Mouse (Mus musculus): ENCODE measurements around the gene Olfr143. TPM values are rescaled to one million over a fixed set of nuclear protein-coding genes. Genes with fewer than 3 reads are reported as not detected.

The Olfr143 gene
- polyA plus RNA-seq (2016; fragmentation: Nextera tagmentation; extraction: Ambion mirVana), result not detected in 2 replicates

DNA sequence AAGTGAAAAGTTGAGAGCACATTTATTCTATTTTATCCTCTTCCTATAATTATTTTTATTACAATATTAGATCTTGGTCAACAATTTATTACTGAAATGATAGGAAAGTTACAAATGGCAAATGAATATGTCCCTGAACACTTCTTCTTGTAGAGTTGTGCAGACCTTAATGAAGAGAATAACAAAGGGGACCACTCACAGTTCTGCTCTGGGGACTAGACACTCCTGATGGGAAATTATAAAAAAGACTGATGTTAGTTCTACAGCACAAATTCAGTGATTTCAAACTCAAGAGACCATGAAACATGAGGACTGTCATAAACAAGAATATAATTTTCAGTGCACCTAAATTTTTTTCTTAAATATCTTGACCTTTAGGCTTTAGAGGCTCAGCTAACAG, at the start of gene Olfr143:
TSS of gene Olfr143 (plus strand) at position 301 of the 400 bp plus-strand sequence.
- Histone ChIP-seq H3K4me1 (no peaks in the 10 kb centered on the region), H3K4me3 (no peak within 1 kb of the TSS), H3K36me3 (replicated peaks) (no peaks in the 10 kb centered on the region), H3K27ac (no peak within 1 kb of the TSS), H3K27me3 (ENCODE audit: poor library complexity, severe bottlenecking) (no peaks in the 10 kb centered on the region), H3K9me3 (no peaks in the 10 kb centered on the region)
- DNase-seq (ENCODE audit: extremely low spot score, low spot score), result no peak

DNA sequence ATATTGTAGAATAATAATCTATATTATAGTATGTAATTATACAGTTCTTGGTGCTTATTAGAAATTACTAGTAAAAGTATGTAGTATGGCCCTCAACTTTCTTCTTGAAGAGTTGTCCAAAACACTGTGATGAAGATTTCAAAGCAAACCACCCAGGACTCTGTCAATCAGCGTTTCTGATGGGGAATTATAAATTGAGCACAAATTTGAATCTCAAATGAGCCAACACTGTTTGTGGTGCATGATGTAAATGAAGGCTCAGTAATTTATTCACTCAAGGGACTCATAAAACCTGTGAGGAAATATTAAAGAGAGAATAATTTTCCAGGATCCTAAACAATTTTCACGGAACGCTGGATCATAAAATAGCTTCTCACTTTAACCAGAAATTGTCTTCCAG, 44.5 kb upstream of the Olfr143 start, which contains the start of gene Olfr893:
TSS of gene Olfr893 (plus strand) at position 301 of the 400 bp plus-strand sequence.
- Histone ChIP-seq H3K9me3 (no peaks in the 10 kb centered on the region; the same call in 1 of the 2 replicates), H3K36me3 (replicated peaks) (no peaks in the 10 kb centered on the region), H3K4me3 (no peak within 1 kb of the TSS), H3K27ac (no peak within 1 kb of the TSS), H3K4me1 (no peaks in the 10 kb centered on the region), H3K27me3 (ENCODE audit: poor library complexity, severe bottlenecking) (no peaks in the 10 kb centered on the region)
- no peak for DNase-seq (ENCODE audit: extremely low spot score, low spot score)
- 93% methylated on average over 3 of the region's 3 CpGs for WGBS

DNA sequence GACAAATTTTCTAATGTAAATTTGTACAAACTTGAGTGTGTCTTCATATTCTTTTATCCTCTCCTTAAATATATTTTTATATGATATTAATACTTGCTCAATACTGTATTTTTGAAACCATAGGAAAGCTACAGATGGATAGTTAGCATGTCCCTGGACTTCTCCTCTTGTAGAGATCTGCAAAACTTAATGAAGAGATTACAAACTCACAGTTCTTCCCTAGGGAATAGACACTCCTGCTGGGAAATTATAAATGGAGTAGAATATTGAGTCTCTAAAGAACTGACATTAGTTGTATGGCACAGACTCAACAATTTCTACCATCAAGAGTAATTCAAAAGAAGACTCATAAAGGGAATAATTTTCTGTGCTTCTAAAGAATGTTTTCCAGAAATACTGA, 34.8 kb upstream of the Olfr143 start, which contains the start of gene Olfr894:
TSS of gene Olfr894 (plus strand) at position 301 of the 400 bp plus-strand sequence.
- no peaks in the 10 kb centered on the region for H3K36me3 ChIP-seq (replicated peaks)
- no peak within 1 kb of the TSS for H3K27ac ChIP-seq
- H3K4me3 ChIP-seq, result no peak within 1 kb of the TSS
- no peaks in the 10 kb centered on the region for H3K4me1 ChIP-seq
- no peaks in the 10 kb centered on the region for H3K27me3 ChIP-seq (ENCODE audit: poor library complexity, severe bottlenecking)
- H3K9me3 ChIP-seq, result no peaks in the 10 kb centered on the region
- DNase-seq (ENCODE audit: extremely low spot score, low spot score), result no peak

DNA sequence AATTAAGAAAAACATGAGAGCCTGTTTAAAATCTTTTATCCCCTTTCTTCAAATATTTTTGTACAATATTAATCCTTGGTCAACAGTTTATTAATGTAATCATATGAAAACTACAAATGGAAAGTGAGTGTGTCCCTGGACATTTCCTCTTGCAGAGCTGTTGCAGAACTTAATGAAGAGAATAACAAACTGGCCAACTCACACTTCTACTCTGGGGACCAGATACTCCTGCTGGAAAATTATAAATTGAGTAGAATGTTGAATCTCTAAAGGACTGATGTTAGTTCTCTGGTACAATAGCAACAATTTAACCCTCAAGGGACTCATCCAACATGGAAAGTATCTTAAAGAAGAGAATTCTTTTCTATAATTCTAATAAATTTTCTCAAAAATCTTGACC, 15.0 kb downstream of the Olfr143 start, which contains the start of gene Olfr895:
TSS of gene Olfr895 (plus strand) at position 301 of the 400 bp plus-strand sequence.
- no peaks in the 10 kb centered on the region for H3K9me3 ChIP-seq
- DNase-seq (ENCODE audit: extremely low spot score, low spot score), result no peak
- H3K27ac ChIP-seq, result no peak within 1 kb of the TSS
- H3K4me1 ChIP-seq, result no peaks in the 10 kb centered on the region
- no peaks in the 10 kb centered on the region for H3K27me3 ChIP-seq (ENCODE audit: poor library complexity, severe bottlenecking)
- H3K36me3 ChIP-seq (replicated peaks), result no peaks in the 10 kb centered on the region
- H3K4me3 ChIP-seq, result no peak within 1 kb of the TSS

DNA sequence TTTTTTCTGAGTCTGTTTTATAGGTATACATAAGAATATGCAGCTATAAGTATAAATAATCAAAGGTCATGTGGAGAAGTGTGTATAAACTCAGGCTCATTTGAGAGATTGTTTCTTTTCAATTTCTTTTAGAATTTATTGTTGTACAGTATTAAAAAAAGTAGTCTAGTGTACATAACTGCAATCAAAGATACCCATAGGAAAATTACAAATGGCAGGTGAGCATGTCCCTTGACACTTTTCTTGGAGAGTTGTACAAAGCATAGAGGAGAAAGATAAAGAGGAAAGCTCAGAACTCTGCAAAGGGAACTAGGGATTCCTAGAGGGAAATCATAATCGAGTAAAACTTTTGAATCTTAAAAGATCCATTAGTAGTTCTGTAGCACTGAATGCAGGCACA, 38.2 kb downstream of the Olfr143 start, which contains the start of gene Olfr896-ps1:
TSS of gene Olfr896-ps1 (plus strand) at position 301 of the 400 bp plus-strand sequence.
- WGBS, result 85% methylated on average over 1 of the region's 1 CpGs
- no peak within 1 kb of the TSS for H3K27ac ChIP-seq

More for the DNA sequence above, 38.2 kb downstream of the Olfr143 start, which contains the start of gene Olfr896-ps1:
- no peaks in the 10 kb centered on the region for H3K36me3 ChIP-seq (replicated peaks)
- no peaks in the 10 kb centered on the region for H3K9me3 ChIP-seq
- no peaks in the 10 kb centered on the region for H3K27me3 ChIP-seq (ENCODE audit: poor library complexity, severe bottlenecking)
- no peak within 1 kb of the TSS for H3K4me3 ChIP-seq
- no peak for DNase-seq (ENCODE audit: extremely low spot score, low spot score)
- H3K4me1 ChIP-seq, result no peaks in the 10 kb centered on the region

Other genes with a start within 250 kb of the Olfr143 start
- not detected in 2 replicates for gene Olfr883, start 227.0 kb upstream of the Olfr143 start, polyA plus RNA-seq (2016; fragmentation: Nextera tagmentation; extraction: Ambion mirVana)
- not detected in 2 replicates for gene Olfr884, start 206.2 kb upstream of the Olfr143 start, polyA plus RNA-seq (2016; fragmentation: Nextera tagmentation; extraction: Ambion mirVana)
- gene Olfr885, start 191.5 kb upstream of the Olfr143 start, polyA plus RNA-seq (2016; fragmentation: Nextera tagmentation; extraction: Ambion mirVana), result not detected in 2 replicates
- not detected in 2 replicates for gene Olfr887, start 168.7 kb upstream of the Olfr143 start, polyA plus RNA-seq (2016; fragmentation: Nextera tagmentation; extraction: Ambion mirVana)
- gene Olfr888, start 144.6 kb upstream of the Olfr143 start, polyA plus RNA-seq (2016; fragmentation: Nextera tagmentation; extraction: Ambion mirVana), result not detected in 2 replicates
- 0.16 and 0.19 TPM in 2 replicates for gene Olfr889, start 137.6 kb upstream of the Olfr143 start, polyA plus RNA-seq (2016; fragmentation: Nextera tagmentation; extraction: Ambion mirVana)
- not detected in 2 replicates for gene Olfr890, start 110.3 kb upstream of the Olfr143 start, polyA plus RNA-seq (2016; fragmentation: Nextera tagmentation; extraction: Ambion mirVana)
- not detected in 2 replicates for gene Olfr891, start 72.0 kb upstream of the Olfr143 start, polyA plus RNA-seq (2016; fragmentation: Nextera tagmentation; extraction: Ambion mirVana)
- not detected in 2 replicates for gene Olfr893, start 44.4 kb upstream of the Olfr143 start, polyA plus RNA-seq (2016; fragmentation: Nextera tagmentation; extraction: Ambion mirVana)
- gene Olfr894, start 34.7 kb upstream of the Olfr143 start, polyA plus RNA-seq (2016; fragmentation: Nextera tagmentation; extraction: Ambion mirVana), result not detected in 2 replicates
- not detected in 2 replicates for gene Olfr895, start 15.1 kb downstream of the Olfr143 start, polyA plus RNA-seq (2016; fragmentation: Nextera tagmentation; extraction: Ambion mirVana)
- gene Olfr896-ps1, start 38.3 kb downstream of the Olfr143 start, polyA plus RNA-seq (2016; fragmentation: Nextera tagmentation; extraction: Ambion mirVana), result not detected in 2 replicates
- not detected in 2 replicates for gene Olfr25, start 76.3 kb downstream of the Olfr143 start, polyA plus RNA-seq (2016; fragmentation: Nextera tagmentation; extraction: Ambion mirVana)
- not detected in 2 replicates for gene Olfr898, start 95.6 kb downstream of the Olfr143 start, polyA plus RNA-seq (2016; fragmentation: Nextera tagmentation; extraction: Ambion mirVana)
- gene Olfr250, start 114.1 kb downstream of the Olfr143 start, polyA plus RNA-seq (2016; fragmentation: Nextera tagmentation; extraction: Ambion mirVana), result not detected in 2 replicates
- gene Olfr251, start 124.3 kb downstream of the Olfr143 start, polyA plus RNA-seq (2016; fragmentation: Nextera tagmentation; extraction: Ambion mirVana), result not detected in 2 replicates
- gene Olfr147, start 148.9 kb downstream of the Olfr143 start, polyA plus RNA-seq (2016; fragmentation: Nextera tagmentation; extraction: Ambion mirVana), result not detected in 2 replicates
- gene Olfr901, start 176.7 kb downstream of the Olfr143 start, polyA plus RNA-seq (2016; fragmentation: Nextera tagmentation; extraction: Ambion mirVana), result not detected in 2 replicates
- not detected in 2 replicates for gene Olfr902, start 194.9 kb downstream of the Olfr143 start, polyA plus RNA-seq (2016; fragmentation: Nextera tagmentation; extraction: Ambion mirVana)
- not detected in 2 replicates for gene Olfr904, start 210.4 kb downstream of the Olfr143 start, polyA plus RNA-seq (2016; fragmentation: Nextera tagmentation; extraction: Ambion mirVana)
- gene Olfr905, start 218.3 kb downstream of the Olfr143 start, polyA plus RNA-seq (2016; fragmentation: Nextera tagmentation; extraction: Ambion mirVana), result not detected in 2 replicates
- gene Olfr906, start 234.3 kb downstream of the Olfr143 start, polyA plus RNA-seq (2016; fragmentation: Nextera tagmentation; extraction: Ambion mirVana), result not detected in 2 replicates
- not detected in 2 replicates for gene Olfr907, start 243.0 kb downstream of the Olfr143 start, polyA plus RNA-seq (2016; fragmentation: Nextera tagmentation; extraction: Ambion mirVana)